Mouse (Mus musculus) neural tube, embryonic 14.5 days (tissue): ENCODE data around the gene Pla2g7. TPM values are rescaled to one million over a fixed set of nuclear protein-coding genes. Genes with fewer than 3 reads are reported as not detected.

Source experiments
- ATAC-seq: fragments of 200-750 bp; cut with Nextera tagmentation; 2 replicates; pipeline ENCODE4 v1.8.0; 2017; ENCODE audit warnings: low read depth, mild to moderate bottlenecking, moderate TSS enrichment, moderate library complexity
- H3K27ac ChIP-seq: fragments of 300-500 bp; sonication (generic); 2 replicates; pipeline ENCODE4 v1.5.1; 2014; ENCODE audit warnings: low read depth, mild to moderate bottlenecking, control low read depth, low read length, moderate library complexity, mixed read lengths
- H3K27me3 ChIP-seq: fragments of 300-500 bp; sonication (generic); 2 replicates; pipeline ENCODE4 v1.6.1; 2014; ENCODE audit warnings: low read length; ENCODE audit not compliant: control insufficient read depth, insufficient read depth
- H3K36me3 ChIP-seq: fragments of 300-500 bp; sonication (generic); 2 replicates; pipeline ENCODE4 v1.6.1; 2014; ENCODE audit warnings: low read length, mixed read lengths; ENCODE audit not compliant: control insufficient read depth, insufficient read depth
- H3K4me1 ChIP-seq: fragments of 300-500 bp; sonication (generic); 2 replicates; pipeline ENCODE4 v1.6.1; 2014; ENCODE audit warnings: low read length; ENCODE audit not compliant: control insufficient read depth, insufficient read depth
- H3K4me2 ChIP-seq: fragments of 300-500 bp; sonication (generic); 2 replicates; pipeline ENCODE4 v1.6.1; 2014; ENCODE audit warnings: mild to moderate bottlenecking, low read depth, low read length, control low read depth
- H3K4me3 ChIP-seq: fragments of 300-500 bp; sonication (generic); 2 replicates; pipeline ENCODE4 v1.5.1; 2014; ENCODE audit warnings: low read depth, low read length, control low read depth, mixed read lengths
- H3K9ac ChIP-seq: fragments of 300-500 bp; sonication (generic); replicated peaks from 2 replicates; pipeline ENCODE4 v1.6.1; 2014; ENCODE audit warnings: low read depth, mild to moderate bottlenecking, control low read depth, low read length, mixed read lengths
- H3K9me3 ChIP-seq: fragments of 300-500 bp; sonication (generic); 2 replicates; pipeline ENCODE4 v1.6.1; 2016; ENCODE audit warnings: low read length; ENCODE audit not compliant: control insufficient read depth
- WGBS: fragments of 180-500 bp; shearing (Covaris S2); extraction: QIAGEN DNeasy Blood & Tissue Kit; methylation state at CpG from one replicate; pipeline ENCODE4 v1.1.7; 2014; 5-methylcytosine and 5-hydroxymethylcytosine counted together
- polyA plus RNA-seq: library from polyadenylated mRNA; unstranded; fragments of >200 nt; fragmentation: Nextera tagmentation; extraction: Ambion mirVana; gene quantifications from 2 replicates; pipeline ENCODE4 v1.2.1, GENCODE M21; 2014

Pla2g7 gene
- polyA plus RNA-seq, 1 experiment from 2014 or later = 62.3 TPM

GRCm38 (mm10) chr17:43649641-43650436 is 81.9 kb downstream of the Pla2g7 start:
- no peaks in the 10 kb centered on the region for H3K27me3 ChIP-seq
- no peaks in the 10 kb centered on the region for H3K4me1 ChIP-seq
- WGBS = 78% methylated on average over 10 of the region's 10 CpGs
- H3K36me3 ChIP-seq = peaks cover 12% of the 10 kb centered on the region; the same call in 1 of the 2 replicates
- no peak overlapping the region for H3K4me2 ChIP-seq
- no peak overlapping the region for H3K4me3 ChIP-seq
- H3K9me3 ChIP-seq = no peaks in the 10 kb centered on the region
- no peak overlapping the region for H3K9ac ChIP-seq
- ATAC-seq = no peak
- H3K27ac ChIP-seq = no peak overlapping the region

GRCm38 (mm10) chr17:43651314-43652046 is 83.6 kb downstream of the Pla2g7 start:
- no peak overlapping the region for H3K4me2 ChIP-seq
- H3K4me3 ChIP-seq = no peak overlapping the region
- H3K27me3 ChIP-seq = no peaks in the 10 kb centered on the region
- no peaks in the 10 kb centered on the region for H3K4me1 ChIP-seq
- H3K9ac ChIP-seq = no peak overlapping the region
- H3K36me3 ChIP-seq = peaks cover 12% of the 10 kb centered on the region; the same call in 1 of the 2 replicates
- no peak for ATAC-seq
- H3K9me3 ChIP-seq = no peaks in the 10 kb centered on the region
- WGBS = 73% methylated on average over 14 of the region's 14 CpGs
- no peak overlapping the region for H3K27ac ChIP-seq

Other genes with a start within 250 kb of the Pla2g7 start
- gene Adgrf5, start 207.6 kb upstream of the Pla2g7 start, polyA plus RNA-seq = 4.1 and 8.9 TPM in 2 replicates
- 0.09 TPM in 1 of 2 replicates, not detected in the other for gene Mep1a, start 65.3 kb upstream of the Pla2g7 start, polyA plus RNA-seq
- 0.25 and 0.48 TPM in 2 replicates for gene Ankrd66, start 24.5 kb upstream of the Pla2g7 start, polyA plus RNA-seq
- 0.24 and 0.85 TPM in 2 replicates for gene Tdrd6, start 62.2 kb downstream of the Pla2g7 start, polyA plus RNA-seq
- gene Slc25a27, start 99.1 kb downstream of the Pla2g7 start, polyA plus RNA-seq = 78.8 and 98.4 TPM in 2 replicates
- 4.3 and 8.1 TPM in 2 replicates for gene Cyp39a1, start 99.3 kb downstream of the Pla2g7 start, polyA plus RNA-seq
- 126 and 130 TPM in 2 replicates for gene Rcan2, start 233.3 kb downstream of the Pla2g7 start, polyA plus RNA-seq